Mouse (Mus musculus): Measurements from ENCODE around the gene Pcdh15. TPM values are rescaled to one million over a fixed set of nuclear protein-coding genes. Genes with fewer than 3 reads are reported as not detected.

Gene Pcdh15
- polyA plus RNA-seq (2017; shearing (Covaris generic)) = under 1 TPM in 1 of 2 experiments, not detected in 1; 0.16 TPM

DNA sequence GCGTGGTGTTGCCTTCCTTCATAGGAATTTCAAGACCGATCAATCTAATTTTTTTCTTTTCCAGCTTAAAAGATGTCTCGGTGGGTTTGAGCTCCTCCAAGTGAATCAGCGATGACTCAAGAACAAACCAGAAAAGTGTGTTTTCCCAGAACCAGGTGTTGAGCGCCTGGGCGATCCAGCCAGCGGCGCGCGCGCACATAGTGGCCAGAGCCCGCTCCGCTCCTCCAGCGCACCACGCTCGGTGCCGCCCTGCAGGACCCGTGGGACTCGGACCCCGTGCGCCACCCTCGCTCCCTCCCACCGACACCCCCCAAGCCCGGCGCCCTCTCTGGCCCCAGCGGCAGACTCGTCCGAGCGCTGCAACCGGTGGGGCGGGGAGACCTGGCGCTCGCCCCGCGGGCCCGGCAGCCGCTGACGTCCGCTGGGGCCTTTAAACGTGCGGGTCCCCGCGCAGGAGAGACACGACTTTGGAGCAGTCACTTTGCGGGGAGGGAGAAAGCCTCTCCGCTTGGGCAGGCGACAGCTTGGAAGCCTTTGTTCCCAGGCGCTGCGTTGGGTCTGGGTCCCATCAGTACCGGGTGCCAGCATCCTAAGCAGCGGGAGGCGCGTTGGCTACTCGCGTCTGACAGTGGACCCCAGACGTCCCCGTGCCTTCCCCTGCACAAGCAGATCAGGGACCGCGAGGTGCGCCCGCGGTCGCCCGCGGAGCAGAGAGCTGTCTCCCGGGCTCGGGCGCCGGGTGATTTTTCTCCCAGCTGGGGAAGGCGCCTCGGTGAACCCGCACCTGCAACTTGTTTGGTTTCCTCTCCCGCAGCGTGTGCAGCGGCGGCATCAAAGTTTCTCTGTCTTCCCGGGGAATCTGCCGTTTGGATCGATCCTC, at the start of gene Pcdh15:
Gene Pcdh15 (plus strand): TSS at position 377 of the 880 bp plus-strand sequence.
- ATAC-seq = no peak

- no peak for ATAC-seq
Measured at GRCm38 (mm10) chr10:73052074-73052473, 47.1 kb upstream of the Pcdh15 start.

DNA sequence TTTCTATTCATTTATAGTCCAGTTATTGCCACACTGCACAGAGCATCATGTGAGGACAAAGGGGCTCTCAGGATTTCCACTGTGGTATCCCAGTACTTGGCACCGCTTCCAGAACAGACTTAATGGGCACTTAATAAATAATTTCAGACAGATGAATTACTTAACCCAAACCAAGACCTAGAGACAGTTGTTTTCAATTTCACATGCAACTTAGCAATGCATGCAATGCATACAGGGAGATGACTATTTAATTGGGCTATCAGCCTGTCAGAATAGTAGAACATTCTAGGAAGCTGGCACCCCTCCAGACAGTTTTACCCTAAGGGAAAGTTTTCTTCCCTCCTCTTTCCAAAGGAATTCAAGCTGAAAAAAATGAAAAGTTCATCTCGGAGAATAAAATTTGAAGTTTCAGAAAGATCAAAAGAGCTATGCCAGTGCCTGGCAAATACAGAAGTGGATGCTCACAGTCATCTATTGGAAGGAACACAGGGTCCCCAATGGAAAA, 39.4 kb upstream of the Pcdh15 start:
- ATAC-seq = no peak

DNA sequence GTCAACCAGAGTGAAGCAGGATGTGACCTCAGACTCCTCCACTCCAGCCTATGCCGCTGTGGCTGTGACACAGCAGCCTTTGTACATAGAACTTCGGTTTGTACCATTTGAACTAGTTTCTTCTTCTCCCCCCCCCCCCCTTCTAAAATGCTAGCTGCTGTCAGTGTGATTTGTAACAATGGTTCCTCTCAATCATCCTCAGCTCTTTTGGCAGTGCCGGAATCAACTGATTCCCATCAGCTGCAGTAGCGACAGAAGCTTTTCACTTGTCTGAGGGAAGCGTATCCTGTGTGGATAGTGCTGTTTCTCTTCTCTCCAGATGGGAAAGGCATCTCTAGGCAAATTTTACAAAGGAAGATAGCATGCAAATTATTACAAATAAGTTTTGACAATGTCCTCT, 12.4 kb upstream of the Pcdh15 start:
- no peak for ATAC-seq

GRCm38 (mm10) chr10:73096531-73097135, 2.5 kb upstream of the Pcdh15 start:
- ATAC-seq = no peak

GRCm38 (mm10) chr10:73097176-73097575, 2.0 kb upstream of the Pcdh15 start:
- ATAC-seq = no peak

- no peak for ATAC-seq
Measured at GRCm38 (mm10) chr10:73097979-73098378, 1.2 kb upstream of the Pcdh15 start.

DNA sequence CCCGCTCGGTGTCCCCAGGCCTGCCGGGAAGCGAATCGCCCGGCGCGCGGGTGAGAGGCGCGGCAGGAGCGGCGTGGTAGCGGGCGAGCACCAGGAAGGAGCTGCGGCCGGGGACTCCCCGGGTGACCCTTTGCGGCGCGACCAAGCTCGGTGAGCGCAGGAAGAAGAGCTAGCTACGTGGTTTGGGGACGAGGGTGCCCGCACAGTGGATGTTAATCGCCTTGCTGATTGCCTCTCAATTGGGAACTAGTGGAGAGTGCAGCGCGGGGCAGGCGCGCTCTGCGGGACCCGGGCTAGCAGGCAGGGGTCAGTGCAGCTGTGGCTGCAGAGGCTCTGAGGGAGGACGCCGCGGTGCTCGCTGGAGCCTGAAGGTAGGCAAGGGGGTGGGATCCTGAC, 702 bp downstream of the Pcdh15 start:
- ATAC-seq = no peak

DNA sequence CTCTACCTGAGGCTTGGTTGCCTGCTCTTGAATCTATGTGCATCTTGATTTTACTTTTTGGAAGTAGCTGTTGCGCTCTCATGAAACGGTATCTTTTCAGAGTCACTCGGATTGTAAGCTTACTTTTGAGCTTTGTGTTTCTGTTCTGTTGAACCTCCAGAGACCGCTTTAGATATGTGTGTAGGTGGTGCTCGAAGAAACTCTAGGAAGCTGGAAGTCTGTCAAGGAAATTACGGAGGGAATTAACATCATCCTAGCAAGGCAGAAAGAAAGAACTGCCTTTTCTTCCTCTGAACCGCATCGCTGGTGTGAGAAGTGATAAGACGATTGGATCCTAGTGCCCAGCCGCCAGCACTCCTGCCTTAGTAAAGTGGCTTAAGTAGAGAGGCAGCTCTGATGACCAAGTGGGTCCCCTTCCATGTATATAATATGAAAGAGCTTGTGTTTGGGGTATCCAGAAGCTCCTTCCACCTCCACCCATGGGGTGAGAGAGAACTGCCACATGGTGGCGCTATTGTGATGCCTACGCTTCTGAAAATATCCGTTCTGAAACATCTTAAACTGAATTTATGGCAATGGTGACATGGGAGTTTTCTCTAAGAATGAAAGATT, 4.3 kb downstream of the Pcdh15 start:
- ATAC-seq = no peak

GRCm38 (mm10) chr10:73105893-73106292, 6.8 kb downstream of the Pcdh15 start:
- no peak for ATAC-seq

DNA sequence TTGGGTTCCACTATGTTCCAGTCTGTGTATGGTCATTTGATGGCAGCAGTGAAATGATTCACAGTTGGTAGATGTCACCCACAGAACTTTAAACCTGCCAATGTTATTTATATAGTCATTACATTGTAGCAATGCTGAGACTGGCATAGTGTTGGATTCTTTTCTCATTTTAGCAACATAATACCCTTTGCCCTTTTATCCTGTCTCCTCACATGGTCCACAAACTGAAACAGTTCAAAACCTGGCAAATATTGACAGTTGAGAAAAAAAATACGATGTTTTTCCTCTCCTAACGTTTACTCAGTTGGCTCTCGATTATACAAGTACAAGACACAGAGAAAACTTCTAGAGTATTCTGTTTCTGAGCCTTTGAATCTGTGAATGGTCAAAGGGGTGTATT, 38.8 kb downstream of the Pcdh15 start:
- no peak for ATAC-seq

DNA sequence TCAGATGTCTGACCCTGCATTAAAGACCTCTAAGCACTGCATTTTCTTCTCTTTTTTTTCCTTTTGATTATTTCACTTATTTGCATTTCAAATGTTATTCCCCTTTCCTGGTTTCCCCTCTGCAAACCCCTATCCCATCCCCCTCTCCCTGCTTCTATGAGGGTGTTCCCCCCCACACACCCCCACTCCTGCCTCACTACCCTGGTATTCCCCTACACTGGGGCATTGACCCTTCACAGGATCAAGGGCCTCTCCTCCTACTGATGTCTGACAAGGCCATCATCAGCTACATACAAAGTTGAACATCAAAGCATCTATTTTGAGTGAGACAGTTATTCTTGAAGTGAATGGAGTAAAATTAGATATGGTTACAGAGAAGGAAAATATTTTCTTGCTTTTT, 48.4 kb downstream of the Pcdh15 start:
- ATAC-seq = no peak

GRCm38 (mm10) chr10:73147978-73148377, 48.8 kb downstream of the Pcdh15 start:
- no peak for ATAC-seq

- no peak for ATAC-seq
Measured at GRCm38 (mm10) chr10:73154544-73154943, 55.4 kb downstream of the Pcdh15 start.

DNA sequence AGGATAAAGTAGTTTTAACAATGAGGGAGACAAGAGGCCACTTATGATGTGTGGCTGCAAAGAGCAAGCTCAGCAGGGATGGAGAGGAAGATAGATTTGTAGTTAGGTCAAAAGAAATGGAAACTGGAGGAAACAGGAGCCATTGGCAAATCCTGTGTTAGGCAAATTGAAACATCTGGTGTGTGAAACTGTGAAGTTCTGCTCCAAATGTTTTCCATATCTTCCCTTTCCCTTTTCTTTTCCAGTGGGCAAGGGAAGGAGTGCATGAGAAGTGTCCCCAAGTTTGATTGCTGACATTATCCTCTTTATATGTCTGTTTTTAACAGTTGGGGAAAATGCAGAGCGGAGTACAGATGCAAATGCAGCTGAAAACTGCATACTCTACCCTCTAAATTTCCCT, 62.6 kb downstream of the Pcdh15 start:
- ATAC-seq = no peak

GRCm38 (mm10) chr10:73216001-73216400, 116.9 kb downstream of the Pcdh15 start:
- ATAC-seq = no peak

GRCm38 (mm10) chr10:73242294-73242693, 143.2 kb downstream of the Pcdh15 start:
- ATAC-seq = no peak

DNA sequence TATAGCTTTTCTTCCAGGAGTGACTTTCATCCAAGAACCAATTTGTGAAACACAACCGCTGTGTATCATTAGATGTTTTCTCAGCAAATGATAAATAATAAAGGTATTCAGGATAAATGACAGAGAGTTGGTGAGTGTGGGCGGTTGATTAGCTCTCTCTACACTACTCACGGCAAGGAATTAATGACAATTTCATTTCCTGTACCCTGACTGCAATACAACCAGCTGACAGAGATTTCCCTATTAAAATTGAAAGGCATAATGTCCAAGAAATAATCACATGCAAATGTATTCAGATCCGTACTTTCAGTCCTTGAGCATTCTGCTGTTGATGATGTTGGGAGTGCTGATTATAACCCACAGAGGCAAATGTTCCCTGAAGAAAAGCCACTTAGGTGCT, 181.3 kb downstream of the Pcdh15 start:
- ATAC-seq = no peak

- no peak for ATAC-seq
Measured at GRCm38 (mm10) chr10:73296456-73296855, 197.3 kb downstream of the Pcdh15 start.

DNA sequence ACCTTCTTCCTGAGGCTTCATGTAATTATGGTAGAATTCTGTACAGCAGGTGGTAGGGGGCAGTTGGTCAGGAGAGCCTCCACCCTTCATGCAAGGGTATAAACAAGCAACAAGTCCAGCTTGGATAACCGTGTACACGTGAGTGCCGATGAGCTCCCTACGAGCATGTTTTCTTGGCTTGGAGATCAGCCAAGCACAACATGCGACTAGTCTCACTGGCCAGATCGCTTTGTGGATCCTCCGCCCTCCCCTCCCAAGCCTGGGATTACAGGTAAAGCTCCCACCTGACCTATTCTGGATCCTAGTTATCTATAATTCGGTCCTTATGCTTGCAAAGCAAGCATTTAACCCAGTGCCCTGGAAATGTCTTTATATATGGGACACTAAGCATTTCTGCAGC, 202.8 kb downstream of the Pcdh15 start:
- ATAC-seq = no peak

DNA sequence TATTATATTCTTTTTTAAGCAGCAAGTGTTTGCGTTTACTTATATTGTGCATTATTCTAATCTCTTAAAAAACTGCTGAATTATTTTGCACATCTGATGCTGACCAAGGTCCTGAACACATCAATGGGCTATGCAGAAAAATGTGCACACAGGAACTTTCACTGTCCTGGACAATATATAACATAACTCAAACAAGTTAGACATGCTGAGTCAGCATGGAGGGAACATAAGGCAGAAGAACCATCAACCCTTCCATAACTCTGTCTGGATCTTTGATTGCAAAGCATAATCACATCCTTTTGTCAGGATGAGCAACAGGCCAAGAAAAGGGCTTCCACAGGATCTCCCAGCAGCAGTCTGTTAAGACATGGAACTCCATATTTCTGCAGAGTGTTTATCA, 207.5 kb downstream of the Pcdh15 start:
- ATAC-seq = no peak

DNA sequence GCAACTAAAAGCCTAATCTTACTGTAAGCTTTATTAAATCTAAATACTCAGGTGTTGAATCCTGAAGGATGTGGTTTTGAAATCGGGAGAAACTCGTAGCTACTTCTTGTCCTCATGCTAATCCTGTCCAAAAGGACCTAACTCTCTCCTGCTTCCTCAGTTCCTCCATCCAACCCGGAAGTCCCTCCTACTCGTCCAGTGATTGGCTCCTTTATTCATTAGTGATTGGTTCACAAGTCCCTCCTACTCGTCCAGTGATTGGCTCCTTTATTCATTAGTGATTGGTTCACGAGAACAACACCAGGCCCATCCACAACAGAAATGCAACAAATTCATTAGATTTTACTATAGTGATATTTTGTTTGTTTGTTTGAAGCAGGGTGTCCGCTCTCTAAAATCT, 227.7 kb downstream of the Pcdh15 start:
- ATAC-seq = no peak

GRCm38 (mm10) chr10:73333426-73333825, 234.3 kb downstream of the Pcdh15 start:
- ATAC-seq = no peak

DNA sequence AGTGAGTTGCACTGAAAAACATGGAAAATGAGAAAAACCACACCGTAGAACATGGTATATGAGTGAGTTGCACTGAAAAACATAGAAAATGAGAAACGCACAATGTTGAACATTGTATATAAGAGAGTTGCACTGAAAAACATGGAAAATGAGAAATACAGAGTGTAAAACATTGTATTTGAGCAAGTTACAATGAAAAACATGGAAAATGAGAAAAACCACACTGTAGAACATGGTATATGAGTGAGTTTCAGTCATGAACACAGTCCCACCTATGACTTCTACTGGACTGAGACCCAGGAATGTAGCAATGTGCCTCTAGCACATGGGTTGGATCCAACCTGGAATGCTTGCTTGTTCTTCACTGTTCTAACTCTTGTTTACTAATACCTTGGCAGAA, 279.9 kb downstream of the Pcdh15 start:
- no peak for ATAC-seq
